11 mouse cellular contexts compared by ENCODE assay signal in the genomic region with DNA sequence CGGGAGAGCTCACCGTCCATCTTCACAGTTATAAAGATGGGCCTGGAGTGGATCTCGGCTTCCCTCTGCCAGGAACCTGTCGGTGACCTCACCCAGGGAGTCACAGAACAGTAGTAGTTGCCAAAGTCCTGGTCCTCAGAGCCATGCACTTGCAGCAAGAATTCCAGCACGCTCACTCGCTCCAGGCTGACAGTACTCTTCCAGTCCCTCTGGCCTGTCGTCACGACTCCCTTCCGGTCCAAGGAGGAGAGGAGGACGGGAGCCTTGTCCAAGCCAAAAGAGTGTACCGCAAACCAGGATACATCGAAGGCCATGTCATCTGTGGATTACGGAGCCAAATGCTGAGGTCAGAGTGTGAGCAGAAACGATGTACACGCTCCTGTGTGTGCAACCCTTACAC. TPM values are rescaled to one million over a fixed set of nuclear protein-coding genes. Genes with fewer than 3 reads are reported as not detected.
DNase-seq lines count a peak whose midpoint lies in the region; ATAC-seq and TF ChIP-seq lines count a peak whose summit lies in the region.
"Had no signal": no experiment of that assay in that cellular context is flagged by ENCODE, and none has a peak within 500 bp of the region (broad histone marks: within the 10 kb centered on the region; RNA-seq: fewer than 3 reads in every experiment).

No protein-coding gene starts in this region.

- no peak for TF ChIP-seq CTCF in left cerebral cortex, adult 2 months (IDR thresholded peaks at IDR 0.05)

- H3K9me3 ChIP-seq in heart, embryonic 12.5 days (replicated peaks), result no peaks in the 10 kb centered on the region
- H3K9me3 ChIP-seq: liver, embryonic 13.5 days had no signal

- no peak for ATAC-seq in heart, embryonic 12.5 days (ENCODE audit: insufficient number of reproducible peaks, low FRiP score)
- ATAC-seq: midbrain, embryonic 16.5 days had no signal

- intact Hi-C loops in left cerebral cortex, adult 2 months (cut with DNase I), result no loop called here

- WGBS in heart, embryonic 12.5 days, result 80% methylated on average over 15 of the region's 15 CpGs

- no peak overlapping the region for H3K4me3 ChIP-seq in heart, embryonic 12.5 days
- no peak overlapping the region for H3K4me3 ChIP-seq in left cerebral cortex, adult 2 months
- H3K4me3 ChIP-seq: liver, embryonic 13.5 days had no signal

- H3K4me1 ChIP-seq in heart, embryonic 12.5 days (replicated peaks), result peaks cover 17% of the 10 kb centered on the region; the same call in 1 of the 2 replicates
- H3K4me1 ChIP-seq: liver, embryonic 13.5 days had no signal

- peak overlapping the region; percentile 4; the same call in 1 of the 2 replicates for H3K27ac ChIP-seq in heart, embryonic 12.5 days (ENCODE audit: poor library complexity, severe bottlenecking)
- no peak overlapping the region for H3K27ac ChIP-seq in left cerebral cortex, adult 2 months
- H3K27ac ChIP-seq: liver, embryonic 13.5 days had no signal

- H3K36me3 ChIP-seq in heart, embryonic 12.5 days, result peaks cover 60% of the 10 kb centered on the region
- H3K36me3 ChIP-seq: liver, embryonic 13.5 days had no signal

- no peaks in the 10 kb centered on the region for H3K27me3 ChIP-seq in heart, embryonic 12.5 days (replicated peaks)
- H3K27me3 ChIP-seq: liver, embryonic 13.5 days had no signal

- peak; percentile 20 for DNase-seq in ovary, adult 18-20 months (ENCODE audit: low spot score)
- DNase-seq in ovary, postnatal 10 days (ENCODE audit: low spot score), result no peak
- DNase-seq in gastrocnemius, adult 8-10 months (ENCODE audit: low spot score in 2 of 2), result peak; percentile 70 to 75
- peak; percentile 27 for DNase-seq in ovary, postnatal 14 days (ENCODE audit: low spot score)
- no peak for DNase-seq in right cerebral cortex, adult 18-20 months
- DNase-seq in MN1 (ENCODE audit: low spot score), result no peak
- no peak for DNase-seq in left cerebral cortex, adult 2 months (ENCODE audit: extremely low spot score in 1 of 2, low spot score in 2 of 2)
- DNase-seq: layer of hippocampus, postnatal 36 days; liver, embryonic 13.5 days had no signal

- H3K9ac ChIP-seq in heart, embryonic 12.5 days, result no peak overlapping the region
- H3K9ac ChIP-seq: liver, embryonic 13.5 days had no signal

- no peak overlapping the region for H3K4me2 ChIP-seq in heart, embryonic 12.5 days
- H3K4me2 ChIP-seq: liver, embryonic 13.5 days had no signal

RNA-seq across cellular contexts. Expression of a gene that starts 16.1 kb away (rescaled TPM):
- total RNA-seq in gastrocnemius, adult 8-10 months (2022), result under 1 TPM in 1 of 4 experiments, not detected in 3; 0.24 TPM
- polyA plus RNA-seq in heart, embryonic 12.5 days (2016; fragmentation: Nextera tagmentation; extraction: Ambion mirVana), result 0.27 and 0.46 TPM in 2 replicates
- under 1 TPM; 0.59 to 0.72 TPM for total RNA-seq in left cerebral cortex, adult 2 months (2021)
- polyA plus RNA-seq: midbrain, embryonic 16.5 days had no signal

Comparison
In these comparisons a context has a peak if more than half of its experiments do, and no peak if none do; other contexts are left out.
1. DNase-seq: peak in ovary, adult 18-20 months (single experiment), gastrocnemius, adult 8-10 months (2 of 2) and ovary, postnatal 14 days (single experiment); none in ovary, postnatal 10 days (single experiment), right cerebral cortex, adult 18-20 months (single experiment), MN1 (single experiment) and left cerebral cortex, adult 2 months (0 of 2).